Mouse (Mus musculus): ENCODE measurements around the gene Olfr303. TPM values are rescaled to one million over a fixed set of nuclear protein-coding genes. Genes with fewer than 3 reads are reported as not detected.
"Not testable (repeated sequence)": the region's sequence is repeated elsewhere in the genome, so short reads cannot be mapped to it uniquely, and the experiment has no call there.

The Olfr303 gene
- polyA plus RNA-seq (2015; fragmentation: Nextera tagmentation; extraction: Ambion mirVana) = not detected in 2 replicates

GRCm38 (mm10) chr7:86397689-86398088 is at the start of gene Olfr303:
Olfr303 (minus strand) TSS chr7:86397789.
- Histone ChIP-seq H3K27me3 (no peaks in the 10 kb centered on the region), H3K36me3 (no peaks in the 10 kb centered on the region), H3K9me3 (replicated peaks) (no peaks in the 10 kb centered on the region), H3K4me2 (no peak within 1 kb of the TSS), H3K4me3 (replicated peaks) (no peak within 1 kb of the TSS), H3K4me1 (no peaks in the 10 kb centered on the region), H3K9ac (no peak within 1 kb of the TSS), H3K27ac (no peak within 1 kb of the TSS)
- no peak for ATAC-seq (replicated peaks; ENCODE audit: low FRiP score)

GRCm38 (mm10) chr7:86403546-86403945 is 6.0 kb upstream of the Olfr303 start, which contains the start of gene Olfr301:
Olfr301 (plus strand) TSS chr7:86403846.
- WGBS = 90% methylated on average over 2 of the region's 2 CpGs
- Histone ChIP-seq H3K4me1 (no peaks in the 10 kb centered on the region), H3K4me2 (no peak within 1 kb of the TSS), H3K9ac (no peak within 1 kb of the TSS), H3K27me3 (no peaks in the 10 kb centered on the region), H3K36me3 (no peaks in the 10 kb centered on the region), H3K4me3 (replicated peaks) (no peak within 1 kb of the TSS), H3K9me3 (replicated peaks) (no peaks in the 10 kb centered on the region), H3K27ac (no peak within 1 kb of the TSS)
- no peak for ATAC-seq (replicated peaks; ENCODE audit: low FRiP score)

- no peak within 1 kb of the TSS for H3K4me3 ChIP-seq (replicated peaks)
- H3K36me3 ChIP-seq = no peaks in the 10 kb centered on the region
- H3K27ac ChIP-seq = no peak within 1 kb of the TSS
- no peak within 1 kb of the TSS for H3K9ac ChIP-seq
- no peaks in the 10 kb centered on the region for H3K4me1 ChIP-seq
- no peaks in the 10 kb centered on the region for H3K9me3 ChIP-seq (replicated peaks)
- H3K4me2 ChIP-seq = no peak within 1 kb of the TSS
- ATAC-seq (replicated peaks; ENCODE audit: low FRiP score) = no peak
- WGBS = 72% methylated on average over 1 of the region's 1 CpGs
- H3K27me3 ChIP-seq = no peaks in the 10 kb centered on the region
These were observed 11.0 kb downstream of the Olfr303 start, which contains the start of gene Olfr304 for GRCm38 (mm10) chr7:86386558-86386957. Olfr304 (minus strand) TSS chr7:86386658.

GRCm38 (mm10) chr7:86385769-86386168 is 11.8 kb downstream of the Olfr303 start:
- Histone ChIP-seq H3K4me1 (no peaks in the 10 kb centered on the region), H3K9me3 (replicated peaks) (no peaks in the 10 kb centered on the region), H3K4me3 (replicated peaks) (no peak overlapping the region), H3K4me2 (no peak overlapping the region), H3K27me3 (no peaks in the 10 kb centered on the region), H3K27ac (no peak overlapping the region), H3K36me3 (no peaks in the 10 kb centered on the region), H3K9ac (no peak overlapping the region)
- 68% methylated on average over 3 of the region's 3 CpGs for WGBS
- ATAC-seq (replicated peaks; ENCODE audit: low FRiP score) = no peak

- no peak for ATAC-seq (replicated peaks; ENCODE audit: low FRiP score)
- H3K9ac ChIP-seq = no peak within 1 kb of the TSS
- no peaks in the 10 kb centered on the region for H3K36me3 ChIP-seq
- no peaks in the 10 kb centered on the region for H3K27me3 ChIP-seq
- no peak within 1 kb of the TSS for H3K4me2 ChIP-seq
- 84% methylated on average over 1 of the region's 1 CpGs for WGBS
- no peaks in the 10 kb centered on the region for H3K4me1 ChIP-seq
- no peak within 1 kb of the TSS for H3K27ac ChIP-seq
- no peaks in the 10 kb centered on the region for H3K9me3 ChIP-seq (replicated peaks)
- H3K4me3 ChIP-seq (replicated peaks) = no peak within 1 kb of the TSS
These were observed 30.8 kb downstream of the Olfr303 start, which contains the start of gene Olfr305 for GRCm38 (mm10) chr7:86366828-86367227. Olfr305 (minus strand) TSS chr7:86366928.

GRCm38 (mm10) chr7:86346296-86346695 is 51.3 kb downstream of the Olfr303 start:
- H3K4me1 ChIP-seq; H3K27me3 ChIP-seq; H3K27ac ChIP-seq; H3K9me3 ChIP-seq (replicated peaks); H3K9ac ChIP-seq; H3K4me2 ChIP-seq; H3K4me3 ChIP-seq (replicated peaks); ATAC-seq (replicated peaks; ENCODE audit: low FRiP score); H3K36me3 ChIP-seq: not testable (repeated sequence)
- 87% methylated on average over 9 of the region's 9 CpGs for WGBS

GRCm38 (mm10) chr7:86344253-86344652 is 53.3 kb downstream of the Olfr303 start:
- H3K9ac ChIP-seq = no peak overlapping the region

GRCm38 (mm10) chr7:86342881-86343565 is 54.6 kb downstream of the Olfr303 start:
- H3K9me3 ChIP-seq (replicated peaks) = no peaks in the 10 kb centered on the region
- H3K4me3 ChIP-seq (replicated peaks) = no peak overlapping the region
- no peaks in the 10 kb centered on the region for H3K36me3 ChIP-seq
- ATAC-seq (replicated peaks; ENCODE audit: low FRiP score) = no peak
- H3K4me1 ChIP-seq = no peaks in the 10 kb centered on the region
- WGBS = 71% methylated on average over 14 of the region's 14 CpGs
- H3K9ac ChIP-seq = no peak overlapping the region
- no peak overlapping the region for H3K27ac ChIP-seq
- H3K4me2 ChIP-seq = no peak overlapping the region
- no peaks in the 10 kb centered on the region for H3K27me3 ChIP-seq

More at GRCm38 (mm10) chr7:86344253-86344652, 53.3 kb downstream of the Olfr303 start:
- Histone ChIP-seq H3K9me3 (replicated peaks) (no peaks in the 10 kb centered on the region), H3K4me1 (no peaks in the 10 kb centered on the region), H3K27me3 (no peaks in the 10 kb centered on the region), H3K4me3 (replicated peaks) (no peak overlapping the region), H3K36me3 (no peaks in the 10 kb centered on the region), H3K4me2 (no peak overlapping the region), H3K27ac (no peak overlapping the region)
- WGBS = 77% methylated on average over 3 of the region's 3 CpGs
- ATAC-seq (replicated peaks; ENCODE audit: low FRiP score) = no peak

Other genes starting within 250 kb of the Olfr303 start
- not detected in 2 replicates for gene Vmn2r75, start 226.0 kb downstream of the Olfr303 start, polyA plus RNA-seq (2015; fragmentation: Nextera tagmentation; extraction: Ambion mirVana)
- gene Vmn2r76, start 151.5 kb downstream of the Olfr303 start, polyA plus RNA-seq (2015; fragmentation: Nextera tagmentation; extraction: Ambion mirVana) = not detected in 2 replicates
- gene Olfr310, start 120.6 kb downstream of the Olfr303 start, polyA plus RNA-seq (2015; fragmentation: Nextera tagmentation; extraction: Ambion mirVana) = not detected in 2 replicates
- not detected in 2 replicates for gene Olfr309, start 84.1 kb downstream of the Olfr303 start, polyA plus RNA-seq (2015; fragmentation: Nextera tagmentation; extraction: Ambion mirVana)
- not detected in 2 replicates for gene Olfr308, start 72.2 kb downstream of the Olfr303 start, polyA plus RNA-seq (2015; fragmentation: Nextera tagmentation; extraction: Ambion mirVana)
- not detected in 2 replicates for gene Olfr307, start 60.2 kb downstream of the Olfr303 start, polyA plus RNA-seq (2015; fragmentation: Nextera tagmentation; extraction: Ambion mirVana)
- gene Olfr305, start 30.9 kb downstream of the Olfr303 start, polyA plus RNA-seq (2015; fragmentation: Nextera tagmentation; extraction: Ambion mirVana) = not detected in 2 replicates
- not detected in 2 replicates for gene Olfr304, start 11.1 kb downstream of the Olfr303 start, polyA plus RNA-seq (2015; fragmentation: Nextera tagmentation; extraction: Ambion mirVana)
- gene Olfr301, start 6.1 kb upstream of the Olfr303 start, polyA plus RNA-seq (2015; fragmentation: Nextera tagmentation; extraction: Ambion mirVana) = not detected in 2 replicates
- gene Olfr299, start 62.1 kb upstream of the Olfr303 start, polyA plus RNA-seq (2015; fragmentation: Nextera tagmentation; extraction: Ambion mirVana) = not detected in 2 replicates
- not detected in 2 replicates for gene Olfr298, start 94.7 kb upstream of the Olfr303 start, polyA plus RNA-seq (2015; fragmentation: Nextera tagmentation; extraction: Ambion mirVana)
- gene Olfr297, start 122.2 kb upstream of the Olfr303 start, polyA plus RNA-seq (2015; fragmentation: Nextera tagmentation; extraction: Ambion mirVana) = not detected in 2 replicates
- gene Olfr295, start 186.1 kb upstream of the Olfr303 start, polyA plus RNA-seq (2015; fragmentation: Nextera tagmentation; extraction: Ambion mirVana) = not detected in 2 replicates
- not detected in 2 replicates for gene Olfr294, start 218.9 kb upstream of the Olfr303 start, polyA plus RNA-seq (2015; fragmentation: Nextera tagmentation; extraction: Ambion mirVana)